Mouse (Mus musculus): ENCODE data around the gene Fcgbp.
"Not testable (repeated sequence)": the region's sequence is repeated elsewhere in the genome, so short reads cannot be mapped to it uniquely, and the experiment has no call there.

Gene Fcgbp

GRCm38 (mm10) chr7:28149841-28150240 lies 78.8 kb downstream of the Fcgbp start:
- DNase-seq (ENCODE audit: low read depth): no peak

GRCm38 (mm10) chr7:28151584-28152221 lies 80.7 kb downstream of the Fcgbp start:
- peak; percentile 50 for DNase-seq (ENCODE audit: low read depth)

GRCm38 (mm10) chr7:28153595-28153994 lies 82.6 kb downstream of the Fcgbp start:
- DNase-seq (ENCODE audit: low read depth): not testable (repeated sequence)

- no peak for DNase-seq (ENCODE audit: low read depth)
Observed at GRCm38 (mm10) chr7:28159292-28159691, 88.3 kb downstream of the Fcgbp start.

- no peak for DNase-seq (ENCODE audit: low read depth)
Observed at GRCm38 (mm10) chr7:28159893-28160292, 88.9 kb downstream of the Fcgbp start.

- DNase-seq (ENCODE audit: low read depth): no peak
Observed at GRCm38 (mm10) chr7:28161163-28161749, 90.2 kb downstream of the Fcgbp start.

- DNase-seq (ENCODE audit: low read depth): peak; percentile 28
Observed at GRCm38 (mm10) chr7:28165406-28165805, 94.4 kb downstream of the Fcgbp start.

GRCm38 (mm10) chr7:28168320-28169115 lies 97.5 kb downstream of the Fcgbp start:
- peak; percentile 93 for DNase-seq (ENCODE audit: low read depth)

- peak; percentile 94 for DNase-seq (ENCODE audit: low read depth)
Observed at GRCm38 (mm10) chr7:28169489-28170422, 98.7 kb downstream of the Fcgbp start, which contains the start of gene Fbl. Fbl (plus strand) TSS chr7:28169710.

Measured in 416B (cell line).